Mouse (Mus musculus): ENCODE data around the gene Gas2l1.

GRCm38 (mm10) chr11:5059704-5060156, 5.4 kb downstream of the Gas2l1 start:
- TF ChIP-seq HCFC1 (IDR thresholded peaks at IDR 0.05; ENCODE audit: borderline replicate concordance, insufficient read depth, low read length) = no peak
- no peak for TF ChIP-seq MAFK (IDR thresholded peaks at IDR 0.05; ENCODE audit: insufficient read depth, low read depth, low read length)
- TF ChIP-seq ZNF384 (IDR thresholded peaks at IDR 0.05; ENCODE audit: low read depth, low read length) = no peak
- no peak for TF ChIP-seq CHD2 (IDR thresholded peaks at IDR 0.05; ENCODE audit: low read depth, low read length)
- TF ChIP-seq ZC3H11A (IDR thresholded peaks at IDR 0.05; ENCODE audit: borderline replicate concordance, low read depth, low read length) = no peak

All from ES-E14 (cell line).